In genomic region chr10:104661672-104662071, GRCm38 (mm10) we compare ENCODE assay signal across 14 mouse cellular contexts.
DNase-seq lines count a peak whose midpoint lies in the region; ATAC-seq and TF ChIP-seq lines count a peak whose summit lies in the region.
"Had no signal": no experiment of that assay in that cellular context is flagged by ENCODE, and none has a peak within 500 bp of the region (broad histone marks: within the 10 kb centered on the region; RNA-seq: fewer than 3 reads in every experiment).

No protein-coding gene starts in this region.

- H3K4me3 ChIP-seq in lung, embryonic 15.5 days, result no peak overlapping the region
- no peak overlapping the region for H3K4me3 ChIP-seq in forebrain, postnatal 0 days (ENCODE audit: low read depth, low read length)
- no peak overlapping the region for H3K4me3 ChIP-seq in neural tube, embryonic 13.5 days
- H3K4me3 ChIP-seq: heart, adult 2 months; limb, embryonic 13.5 days; stomach, embryonic 15.5 days had no signal

- H3K36me3 ChIP-seq in lung, embryonic 15.5 days, result no peaks in the 10 kb centered on the region
- no peaks in the 10 kb centered on the region for H3K36me3 ChIP-seq in forebrain, postnatal 0 days (ENCODE audit: insufficient read depth)
- H3K36me3 ChIP-seq in neural tube, embryonic 13.5 days, result no peaks in the 10 kb centered on the region
- H3K36me3 ChIP-seq: limb, embryonic 13.5 days; stomach, embryonic 15.5 days had no signal

- H3K4me2 ChIP-seq in lung, embryonic 15.5 days, result no peak overlapping the region
- no peak overlapping the region for H3K4me2 ChIP-seq in forebrain, postnatal 0 days (ENCODE audit: low read depth)
- no peak overlapping the region for H3K4me2 ChIP-seq in neural tube, embryonic 13.5 days
- H3K4me2 ChIP-seq: limb, embryonic 13.5 days; stomach, embryonic 15.5 days had no signal

- peak; percentile 31 to 75 for DNase-seq in cerebellum, postnatal 4 days (ENCODE audit: low spot score in 2 of 2)
- DNase-seq in cerebellum, adult 11-12 months, result no peak
- DNase-seq in lung, postnatal 36 days, result no peak
- peak; percentile 63 for DNase-seq in forebrain, postnatal 0 days
- no peak for DNase-seq in heart, postnatal 36 days
- no peak for DNase-seq in heart, adult 18-20 months
- DNase-seq: B cell, adult 2 months; cerebellum, postnatal 36 days; heart, adult 2 months; kidney, adult 18-20 months had no signal

- H3K4me1 ChIP-seq in lung, embryonic 15.5 days, result no peaks in the 10 kb centered on the region
- no peaks in the 10 kb centered on the region for H3K4me1 ChIP-seq in forebrain, postnatal 0 days (ENCODE audit: insufficient read depth)
- peaks cover 13% of the 10 kb centered on the region for H3K4me1 ChIP-seq in neural tube, embryonic 13.5 days (replicated peaks)
- H3K4me1 ChIP-seq: stomach, embryonic 15.5 days had no signal

- no peak for TF ChIP-seq CTCF in forebrain, postnatal 0 days (IDR thresholded peaks at IDR 0.05; ENCODE audit: low read depth)

- peak; percentile 59; the same call in 1 of the 2 replicates for ATAC-seq in lung, embryonic 15.5 days (ENCODE audit: borderline replicate concordance, extremely low read depth, low FRiP score, low TSS enrichment)
- ATAC-seq in forebrain, postnatal 0 days, result peak; percentile 45
- ATAC-seq in neural tube, embryonic 13.5 days (ENCODE audit: low read depth), result peak; percentile 80

- no peaks in the 10 kb centered on the region for H3K9me3 ChIP-seq in lung, embryonic 15.5 days
- H3K9me3 ChIP-seq in forebrain, postnatal 0 days (ENCODE audit: low read length), result no peaks in the 10 kb centered on the region
- no peaks in the 10 kb centered on the region for H3K9me3 ChIP-seq in neural tube, embryonic 13.5 days
- H3K9me3 ChIP-seq: limb, embryonic 13.5 days; stomach, embryonic 15.5 days had no signal

- H3K9ac ChIP-seq in lung, embryonic 15.5 days, result no peak overlapping the region
- H3K9ac ChIP-seq in forebrain, postnatal 0 days, result no peak overlapping the region
- H3K9ac ChIP-seq in neural tube, embryonic 13.5 days, result no peak overlapping the region
- H3K9ac ChIP-seq: limb, embryonic 13.5 days; stomach, embryonic 15.5 days had no signal

- 32% methylated on average over 7 of the region's 7 CpGs for WGBS in lung, embryonic 15.5 days
- 8% methylated on average over 7 of the region's 7 CpGs for WGBS in forebrain, postnatal 0 days
- 12% methylated on average over 7 of the region's 7 CpGs for WGBS in neural tube, embryonic 13.5 days

- no peak overlapping the region for H3K27ac ChIP-seq in lung, embryonic 15.5 days
- no peak overlapping the region for H3K27ac ChIP-seq in forebrain, postnatal 0 days (ENCODE audit: low read depth, low read length)
- H3K27ac ChIP-seq in neural tube, embryonic 13.5 days (replicated peaks), result no peak overlapping the region
- H3K27ac ChIP-seq: heart, adult 2 months; limb, embryonic 13.5 days; stomach, embryonic 15.5 days had no signal

- no peaks in the 10 kb centered on the region for H3K27me3 ChIP-seq in lung, embryonic 15.5 days
- no peaks in the 10 kb centered on the region for H3K27me3 ChIP-seq in forebrain, postnatal 0 days (ENCODE audit: insufficient read depth, low read length)
- no peaks in the 10 kb centered on the region for H3K27me3 ChIP-seq in neural tube, embryonic 13.5 days
- H3K27me3 ChIP-seq: limb, embryonic 13.5 days; stomach, embryonic 15.5 days had no signal

- intact Hi-C loops in heart, postnatal 36 days (cut with DNase I), result no loop called here

Comparison
In these comparisons a context has a peak if more than half of its experiments do, and no peak if none do; other contexts are left out.
1. DNase-seq: peak in cerebellum, postnatal 4 days (2 of 2) and forebrain, postnatal 0 days (single experiment); none in cerebellum, adult 11-12 months (single experiment), lung, postnatal 36 days (single experiment), heart, postnatal 36 days (0 of 2) and heart, adult 18-20 months (0 of 2).
2. Peak in every context shown above with its lines, with median percentiles within 50 percentile points of each other: ATAC-seq.